Mouse (Mus musculus): ENCODE measurements around the gene Cntd1. TPM values are rescaled to one million over a fixed set of nuclear protein-coding genes. Genes with fewer than 3 reads are reported as not detected.

Gene Cntd1
- polyA plus RNA-seq, 1 experiment, result 0.05 TPM

DNA sequence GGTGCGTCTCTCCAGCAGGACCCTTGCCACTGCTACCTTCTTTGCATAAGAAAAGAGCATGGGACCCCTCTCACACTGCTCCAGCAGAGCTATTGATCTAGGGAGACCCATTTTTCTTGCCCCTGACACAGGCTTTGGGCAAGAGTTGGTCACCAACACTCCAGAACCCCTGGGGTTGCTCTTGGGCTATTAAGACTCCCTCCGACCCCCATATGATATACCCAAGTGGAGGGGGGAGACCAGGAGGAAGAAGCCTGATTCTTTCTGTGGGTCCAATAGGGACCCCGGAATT is 14.9 kb upstream of the Cntd1 start:
- H3K27me3 ChIP-seq (ENCODE audit: control insufficient read depth, insufficient read depth, insufficient read length), result peaks cover 54% of the 10 kb centered on the region
- TF ChIP-seq MAX (IDR thresholded peaks at IDR 0.05) (no peak), USF1 (IDR thresholded peaks at IDR 0.05; ENCODE audit: low read depth) (no peak), CEBPB (IDR thresholded peaks at IDR 0.05; ENCODE audit: low read depth) (no peak), CTCF (IDR thresholded peaks at IDR 0.05; ENCODE audit: control insufficient read depth, insufficient read depth, insufficient read length) (no peak), MYOG (IDR thresholded peaks at IDR 0.05; ENCODE audit: control insufficient read depth, extremely low read depth, insufficient read length) (no peak), MYOD1 (IDR thresholded peaks at IDR 0.05; ENCODE audit: control insufficient read depth, insufficient read length, low read depth) (no peak), FOSL1 (IDR thresholded peaks at IDR 0.05; ENCODE audit: insufficient read depth, low read length, poor library complexity, severe bottlenecking) (no peak)
- no peak overlapping the region for H3K4me3 ChIP-seq (ENCODE audit: insufficient read depth, poor library complexity, severe bottlenecking)
- no peak overlapping the region for H3ac ChIP-seq (ENCODE audit: control insufficient read depth, insufficient read length, low read depth)
- peaks cover 3% of the 10 kb centered on the region for H3K36me3 ChIP-seq (ENCODE audit: control insufficient read depth, insufficient read depth)
- H3K79me2 ChIP-seq (ENCODE audit: control insufficient read depth, insufficient read depth), result no peaks in the 10 kb centered on the region
- H3K79me3 ChIP-seq (ENCODE audit: low read depth), result no peaks in the 10 kb centered on the region

DNA sequence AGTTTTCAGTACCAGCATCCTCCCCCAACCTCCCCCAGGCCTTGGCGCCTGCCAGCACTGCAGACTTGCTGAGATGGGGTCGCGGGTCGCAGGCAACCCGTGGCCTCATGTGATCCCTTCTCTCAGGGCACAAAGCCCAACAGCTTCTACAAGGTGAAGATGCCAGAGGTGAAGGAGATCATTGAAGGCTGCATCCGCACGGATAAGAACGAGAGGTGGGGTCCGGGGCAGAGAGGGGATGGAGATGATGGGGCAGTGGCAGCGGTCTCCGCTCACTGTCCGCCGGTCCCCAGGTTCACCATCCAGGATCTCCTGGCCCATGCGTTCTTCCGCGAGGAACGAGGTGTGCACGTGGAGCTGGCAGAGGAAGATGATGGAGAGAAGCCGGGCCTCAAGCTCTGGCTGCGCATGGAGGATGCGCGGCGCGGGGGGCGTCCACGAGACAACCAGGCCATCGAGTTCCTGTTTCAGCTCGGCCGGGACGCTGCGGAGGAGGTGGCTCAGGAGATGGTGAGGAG is 13.8 kb upstream of the Cntd1 start:
- H3ac ChIP-seq (ENCODE audit: control insufficient read depth, insufficient read length, low read depth), result no peak overlapping the region
- no peaks in the 10 kb centered on the region for H3K36me3 ChIP-seq (ENCODE audit: control insufficient read depth, insufficient read depth)
- peaks cover 58% of the 10 kb centered on the region for H3K27me3 ChIP-seq (ENCODE audit: control insufficient read depth, insufficient read depth, insufficient read length)
- no peak for TF ChIP-seq MAX (IDR thresholded peaks at IDR 0.05)
- TF ChIP-seq FOSL1 (IDR thresholded peaks at IDR 0.05; ENCODE audit: insufficient read depth, low read length, poor library complexity, severe bottlenecking), result no peak
- no peak for TF ChIP-seq CEBPB (IDR thresholded peaks at IDR 0.05; ENCODE audit: low read depth)
- no peak for TF ChIP-seq USF1 (IDR thresholded peaks at IDR 0.05; ENCODE audit: low read depth)
- no peak for TF ChIP-seq MYOD1 (IDR thresholded peaks at IDR 0.05; ENCODE audit: control insufficient read depth, insufficient read length, low read depth)
- no peak for TF ChIP-seq MYOG (IDR thresholded peaks at IDR 0.05; ENCODE audit: control insufficient read depth, extremely low read depth, insufficient read length)
- TF ChIP-seq CTCF (IDR thresholded peaks at IDR 0.05; ENCODE audit: control insufficient read depth, insufficient read depth, insufficient read length), result no peak
- no peak overlapping the region for H3K4me3 ChIP-seq (ENCODE audit: insufficient read depth, poor library complexity, severe bottlenecking)
- no peaks in the 10 kb centered on the region for H3K79me3 ChIP-seq (ENCODE audit: low read depth)
- H3K79me2 ChIP-seq (ENCODE audit: control insufficient read depth, insufficient read depth), result no peaks in the 10 kb centered on the region

DNA sequence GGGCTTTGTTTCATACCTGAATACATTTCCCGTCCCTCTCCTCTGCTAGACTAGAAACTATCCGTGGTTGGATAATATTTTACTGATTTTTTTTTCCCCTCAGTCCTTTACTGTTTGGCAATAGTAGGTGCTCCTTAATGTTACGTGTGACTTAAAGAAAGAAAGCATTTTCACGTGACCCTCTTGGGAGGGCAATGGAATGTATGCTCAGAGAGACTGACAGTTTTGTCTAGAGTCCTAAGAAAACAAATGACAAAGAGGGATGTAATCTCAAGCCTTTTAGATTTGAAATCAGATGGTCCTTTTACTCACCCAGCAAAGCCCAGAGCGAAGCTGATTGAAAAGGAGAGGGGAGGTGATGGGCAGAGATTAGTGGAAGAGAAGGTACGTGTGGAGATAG is 12.9 kb upstream of the Cntd1 start:
- no peak overlapping the region for H3K4me3 ChIP-seq (ENCODE audit: insufficient read depth, poor library complexity, severe bottlenecking)
- no peaks in the 10 kb centered on the region for H3K79me3 ChIP-seq (ENCODE audit: low read depth)
- peaks cover 58% of the 10 kb centered on the region for H3K27me3 ChIP-seq (ENCODE audit: control insufficient read depth, insufficient read depth, insufficient read length)

DNA sequence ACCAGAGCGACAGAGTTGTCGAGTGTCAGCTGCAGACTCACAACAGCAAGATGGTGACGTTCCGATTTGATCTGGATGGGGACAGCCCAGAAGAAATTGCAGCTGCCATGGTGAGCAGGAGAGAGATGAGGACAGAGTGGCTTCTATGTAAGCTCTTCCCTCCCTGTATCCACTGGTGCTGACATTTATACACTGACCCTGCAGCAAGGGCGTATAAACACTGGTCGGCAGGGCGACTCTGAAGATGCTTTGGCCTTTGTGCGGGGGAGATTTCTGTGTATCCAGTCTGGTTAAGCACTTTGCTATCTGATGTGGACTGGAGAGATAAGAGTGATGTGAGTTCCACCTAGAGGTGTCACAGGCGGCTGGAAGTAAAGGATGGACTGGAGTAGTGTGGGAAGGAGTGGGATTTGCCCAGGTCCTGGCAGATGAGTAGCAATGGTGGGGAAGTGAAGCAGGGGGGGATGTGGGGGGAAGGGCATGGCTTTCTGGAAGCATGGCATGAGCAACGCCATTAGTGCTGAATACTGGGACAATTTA is 9.2 kb upstream of the Cntd1 start:
- TF ChIP-seq CEBPB (IDR thresholded peaks at IDR 0.05; ENCODE audit: low read depth), result no peak
- no peak for TF ChIP-seq MAX (IDR thresholded peaks at IDR 0.05)
- no peak for TF ChIP-seq MYOG (IDR thresholded peaks at IDR 0.05; ENCODE audit: control insufficient read depth, extremely low read depth, insufficient read length)
- TF ChIP-seq MYOD1 (IDR thresholded peaks at IDR 0.05; ENCODE audit: control insufficient read depth, insufficient read length, low read depth), result no peak
- TF ChIP-seq CTCF (IDR thresholded peaks at IDR 0.05; ENCODE audit: control insufficient read depth, insufficient read depth, insufficient read length), result no peak
- no peak for TF ChIP-seq USF1 (IDR thresholded peaks at IDR 0.05; ENCODE audit: low read depth)
- no peak for TF ChIP-seq FOSL1 (IDR thresholded peaks at IDR 0.05; ENCODE audit: insufficient read depth, low read length, poor library complexity, severe bottlenecking)
- H3K36me3 ChIP-seq (ENCODE audit: control insufficient read depth, insufficient read depth), result no peaks in the 10 kb centered on the region
- no peaks in the 10 kb centered on the region for H3K79me3 ChIP-seq (ENCODE audit: low read depth)
- no peak overlapping the region for H3ac ChIP-seq (ENCODE audit: control insufficient read depth, insufficient read length, low read depth)
- no peaks in the 10 kb centered on the region for H3K79me2 ChIP-seq (ENCODE audit: control insufficient read depth, insufficient read depth)
- H3K4me3 ChIP-seq (ENCODE audit: insufficient read depth, poor library complexity, severe bottlenecking), result no peak overlapping the region
- H3K27me3 ChIP-seq (ENCODE audit: control insufficient read depth, insufficient read depth, insufficient read length), result peaks cover 30% of the 10 kb centered on the region

More for the DNA sequence above, 12.9 kb upstream of the Cntd1 start:
- Histone ChIP-seq H3K79me2 (ENCODE audit: control insufficient read depth, insufficient read depth) (no peaks in the 10 kb centered on the region), H3ac (ENCODE audit: control insufficient read depth, insufficient read length, low read depth) (no peak overlapping the region), H3K36me3 (ENCODE audit: control insufficient read depth, insufficient read depth) (no peaks in the 10 kb centered on the region)
- TF ChIP-seq MAX (IDR thresholded peaks at IDR 0.05), result no peak
- TF ChIP-seq CTCF (IDR thresholded peaks at IDR 0.05; ENCODE audit: control insufficient read depth, insufficient read depth, insufficient read length), result no peak
- TF ChIP-seq MYOD1 (IDR thresholded peaks at IDR 0.05; ENCODE audit: control insufficient read depth, insufficient read length, low read depth), result no peak
- TF ChIP-seq FOSL1 (IDR thresholded peaks at IDR 0.05; ENCODE audit: insufficient read depth, low read length, poor library complexity, severe bottlenecking), result no peak
- no peak for TF ChIP-seq CEBPB (IDR thresholded peaks at IDR 0.05; ENCODE audit: low read depth)
- TF ChIP-seq MYOG (IDR thresholded peaks at IDR 0.05; ENCODE audit: control insufficient read depth, extremely low read depth, insufficient read length), result no peak

DNA sequence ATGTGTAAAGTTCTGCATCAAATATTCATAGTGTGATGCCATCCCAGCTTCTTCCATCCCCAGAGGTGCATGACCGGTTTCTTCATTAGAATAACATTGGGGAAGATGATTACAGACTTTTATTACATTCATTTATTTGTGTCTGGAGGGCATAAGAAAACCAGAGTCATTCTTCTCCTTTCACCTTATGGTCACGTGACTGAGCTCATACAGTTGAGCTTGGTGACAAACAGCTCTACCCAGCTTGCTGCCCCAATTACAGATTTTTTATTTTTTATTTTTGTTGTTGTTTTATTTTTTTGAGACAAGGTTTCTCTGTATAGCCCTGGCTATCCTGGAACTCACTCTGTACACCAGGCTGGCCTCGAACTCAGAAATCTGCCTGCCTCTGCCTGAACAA is 6.4 kb upstream of the Cntd1 start:
- Histone ChIP-seq H3K4me3 (ENCODE audit: insufficient read depth, poor library complexity, severe bottlenecking) (no peak overlapping the region), H3K79me3 (ENCODE audit: low read depth) (no peaks in the 10 kb centered on the region), H3ac (ENCODE audit: control insufficient read depth, insufficient read length, low read depth) (no peak overlapping the region), H3K27me3 (ENCODE audit: control insufficient read depth, insufficient read depth, insufficient read length) (peaks cover 21% of the 10 kb centered on the region), H3K79me2 (ENCODE audit: control insufficient read depth, insufficient read depth) (peaks cover 10% of the 10 kb centered on the region), H3K36me3 (ENCODE audit: control insufficient read depth, insufficient read depth) (no peaks in the 10 kb centered on the region)
- TF ChIP-seq CEBPB (IDR thresholded peaks at IDR 0.05; ENCODE audit: low read depth) (no peak), USF1 (IDR thresholded peaks at IDR 0.05; ENCODE audit: low read depth) (peak; percentile 65)

DNA sequence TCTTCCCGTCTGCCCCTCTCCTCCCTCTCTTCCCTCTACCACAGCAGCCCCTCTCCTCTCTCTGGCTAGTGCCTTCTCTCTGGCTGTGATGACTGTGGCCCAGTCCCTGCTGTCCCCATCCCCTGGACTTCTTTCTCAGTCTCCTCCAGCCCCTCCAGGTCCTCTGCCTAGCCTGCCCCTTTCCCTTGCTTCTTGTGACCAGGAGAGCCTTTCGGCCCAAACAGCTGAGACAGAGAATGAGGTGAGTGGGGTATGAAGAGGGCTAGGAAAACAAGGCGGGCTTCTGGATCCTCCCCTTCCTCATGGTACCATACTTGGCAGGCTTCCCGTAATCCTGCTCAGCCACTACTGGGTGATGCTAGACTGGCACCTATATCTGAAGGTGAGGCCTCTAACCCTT is 3.5 kb upstream of the Cntd1 start:
- Histone ChIP-seq H3K36me3 (ENCODE audit: control insufficient read depth, insufficient read depth) (no peaks in the 10 kb centered on the region), H3K4me3 (ENCODE audit: insufficient read depth, poor library complexity, severe bottlenecking) (no peak overlapping the region), H3K79me2 (ENCODE audit: control insufficient read depth, insufficient read depth) (peaks cover 10% of the 10 kb centered on the region), H3K27me3 (ENCODE audit: control insufficient read depth, insufficient read depth, insufficient read length) (peaks cover 8% of the 10 kb centered on the region), H3ac (ENCODE audit: control insufficient read depth, insufficient read length, low read depth) (no peak overlapping the region), H3K79me3 (ENCODE audit: low read depth) (no peaks in the 10 kb centered on the region)
- no peak for TF ChIP-seq MYOD1 (IDR thresholded peaks at IDR 0.05; ENCODE audit: control insufficient read depth, insufficient read length, low read depth)
- TF ChIP-seq CEBPB (IDR thresholded peaks at IDR 0.05; ENCODE audit: low read depth), result no peak
- TF ChIP-seq MAX (IDR thresholded peaks at IDR 0.05), result no peak
- no peak for TF ChIP-seq CTCF (IDR thresholded peaks at IDR 0.05; ENCODE audit: control insufficient read depth, insufficient read depth, insufficient read length)
- TF ChIP-seq USF1 (IDR thresholded peaks at IDR 0.05; ENCODE audit: low read depth), result no peak
- no peak for TF ChIP-seq MYOG (IDR thresholded peaks at IDR 0.05; ENCODE audit: control insufficient read depth, extremely low read depth, insufficient read length)
- TF ChIP-seq FOSL1 (IDR thresholded peaks at IDR 0.05; ENCODE audit: insufficient read depth, low read length, poor library complexity, severe bottlenecking), result no peak

Data from C2C12 (cell line).